Mouse (Mus musculus): ENCODE measurements around the gene Snap25. TPM values are rescaled to one million over a fixed set of nuclear protein-coding genes. Genes with fewer than 3 reads are reported as not detected.

Snap25 gene
- total and polyA plus RNA-seq, 2 experiments from 2014 or later, result 227 to 341 TPM

DNA sequence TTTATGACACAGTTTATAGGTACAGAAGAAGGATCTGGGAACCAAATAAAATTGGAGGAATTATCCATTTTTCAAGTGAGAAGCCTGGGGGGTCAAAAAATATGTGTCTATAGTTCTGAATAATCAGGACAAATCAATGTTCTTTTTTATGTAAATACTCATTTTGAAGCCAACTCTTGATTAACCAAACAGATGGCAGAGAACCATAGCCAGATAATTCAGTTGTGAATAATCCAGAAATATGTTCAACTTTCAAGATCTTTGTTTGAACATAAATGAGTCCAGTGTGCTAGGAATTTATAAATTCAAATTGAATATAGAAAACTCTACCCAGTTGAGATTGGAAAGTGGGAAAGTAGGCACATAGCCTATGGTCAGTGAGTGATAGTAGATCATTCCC lies 67.0 kb downstream of the Snap25 start:
- DNase-seq (ENCODE audit: low spot score), result no peak
- H3K4me2 ChIP-seq (ENCODE audit: low read depth, low read length), result no peak overlapping the region

DNA sequence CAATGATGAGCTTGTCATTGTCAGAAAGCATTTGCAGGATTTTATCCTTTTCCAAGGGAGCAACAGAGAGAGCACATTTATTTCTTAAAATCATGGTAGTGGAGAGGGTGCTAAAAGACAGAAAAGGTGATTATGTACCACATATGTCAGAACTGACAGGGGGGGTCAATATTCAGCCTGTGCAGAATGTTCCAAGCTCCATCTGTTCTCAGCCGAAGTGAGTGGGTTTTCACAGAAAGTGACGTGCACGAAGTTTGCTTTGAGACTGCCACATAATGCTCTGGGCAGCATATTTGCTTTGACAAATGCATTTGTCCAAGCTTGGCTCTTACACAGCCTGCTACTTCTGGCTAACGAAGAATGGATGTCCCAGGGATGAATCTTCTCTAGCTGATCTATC lies 71.1 kb downstream of the Snap25 start:
- ATAC-seq, result no peak
- no peak for TF ChIP-seq CTCF (IDR thresholded peaks at IDR 0.05; ENCODE audit: low read depth)
- Histone ChIP-seq H3K4me3 (ENCODE audit: low read length) (no peak overlapping the region), H3K36me3 (ENCODE audit: insufficient read depth, low read length) (no peaks in the 10 kb centered on the region; the same call in 1 of the 2 replicates), H3K27me3 (ENCODE audit: insufficient read depth, low read length) (no peaks in the 10 kb centered on the region), H3K4me2 (ENCODE audit: low read depth, low read length) (no peak overlapping the region), H3K27ac (no peak overlapping the region), H3K4me1 (ENCODE audit: insufficient read depth, low read length) (no peaks in the 10 kb centered on the region), H3K9ac (replicated peaks; ENCODE audit: low read length) (no peak overlapping the region), H3K9me3 (ENCODE audit: low read length) (no peaks in the 10 kb centered on the region)
- no peak for DNase-seq (ENCODE audit: low spot score)
- WGBS, result 67% methylated on average over 4 of the region's 4 CpGs

More for the DNA sequence above, 67.0 kb downstream of the Snap25 start:
- TF ChIP-seq CTCF (IDR thresholded peaks at IDR 0.05; ENCODE audit: low read depth), result no peak
- Histone ChIP-seq H3K4me1 (ENCODE audit: insufficient read depth, low read length) (no peaks in the 10 kb centered on the region), H3K36me3 (ENCODE audit: insufficient read depth, low read length) (peaks cover 4% of the 10 kb centered on the region; the same call in 1 of the 2 replicates), H3K27ac (no peak overlapping the region), H3K27me3 (ENCODE audit: insufficient read depth, low read length) (no peaks in the 10 kb centered on the region), H3K4me3 (ENCODE audit: low read length) (no peak overlapping the region), H3K9ac (replicated peaks; ENCODE audit: low read length) (no peak overlapping the region), H3K9me3 (ENCODE audit: low read length) (no peaks in the 10 kb centered on the region)
- ATAC-seq, result no peak

DNA sequence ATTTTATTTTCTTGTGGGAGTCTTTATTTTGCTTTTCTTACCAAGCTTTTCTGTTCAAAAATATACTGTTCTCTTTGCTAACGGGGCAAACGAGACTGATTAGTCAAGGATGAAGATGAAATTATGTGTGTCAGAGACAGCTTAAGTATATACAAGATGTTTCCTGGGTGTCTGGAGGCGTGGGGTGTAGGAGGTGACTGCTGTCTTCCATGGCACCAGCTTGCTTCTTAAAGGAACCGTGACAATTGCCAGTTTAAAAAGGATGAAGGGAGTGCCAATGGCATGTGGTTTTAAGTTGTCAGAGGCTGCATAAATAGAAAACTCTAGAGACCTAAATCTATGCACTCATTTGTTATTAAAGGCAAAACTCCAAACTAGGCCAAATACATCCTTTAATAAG lies 75.1 kb downstream of the Snap25 start:
- Histone ChIP-seq H3K4me3 (ENCODE audit: low read length) (no peak overlapping the region), H3K9ac (replicated peaks; ENCODE audit: low read length) (no peak overlapping the region), H3K4me2 (ENCODE audit: low read depth, low read length) (no peak overlapping the region), H3K27me3 (ENCODE audit: insufficient read depth, low read length) (no peaks in the 10 kb centered on the region), H3K9me3 (ENCODE audit: low read length) (no peaks in the 10 kb centered on the region), H3K4me1 (ENCODE audit: insufficient read depth, low read length) (no peaks in the 10 kb centered on the region), H3K36me3 (ENCODE audit: insufficient read depth, low read length) (no peaks in the 10 kb centered on the region; the same call in 1 of the 2 replicates), H3K27ac (no peak overlapping the region)
- TF ChIP-seq CTCF (IDR thresholded peaks at IDR 0.05; ENCODE audit: low read depth), result no peak
- WGBS, result 40% methylated on average over 4 of the region's 4 CpGs
- ATAC-seq (no peak), DNase-seq (ENCODE audit: low spot score) (no peak)

DNA sequence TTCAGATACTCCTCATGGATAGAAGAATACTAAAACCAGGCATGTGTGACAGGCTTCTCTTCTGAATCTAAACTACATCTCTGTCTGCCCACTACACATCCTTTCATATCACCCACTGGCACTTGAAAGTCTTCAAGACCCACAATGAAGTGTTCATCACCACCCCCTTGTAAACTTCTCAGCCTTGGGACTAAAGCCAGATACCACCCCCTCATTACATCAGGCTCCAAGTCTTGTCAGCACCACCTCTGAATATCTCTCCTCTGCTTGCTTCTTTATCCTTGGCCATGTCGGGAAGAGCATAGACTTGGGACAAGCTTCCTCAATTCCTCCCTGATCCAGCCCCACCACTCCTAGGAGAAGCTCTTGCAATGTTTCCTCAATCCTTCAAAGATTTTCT lies 83.3 kb downstream of the Snap25 start:
- no peak for TF ChIP-seq CTCF (IDR thresholded peaks at IDR 0.05; ENCODE audit: low read depth)
- 86% methylated on average over 1 of the region's 1 CpGs for WGBS
- Histone ChIP-seq H3K4me3 (ENCODE audit: low read length) (no peak overlapping the region), H3K4me2 (ENCODE audit: low read depth, low read length) (no peak overlapping the region), H3K9me3 (ENCODE audit: low read length) (no peaks in the 10 kb centered on the region), H3K4me1 (ENCODE audit: insufficient read depth, low read length) (no peaks in the 10 kb centered on the region), H3K9ac (replicated peaks; ENCODE audit: low read length) (no peak overlapping the region), H3K27me3 (ENCODE audit: insufficient read depth, low read length) (no peaks in the 10 kb centered on the region), H3K36me3 (ENCODE audit: insufficient read depth, low read length) (no peaks in the 10 kb centered on the region), H3K27ac (no peak overlapping the region)
- no peak for ATAC-seq
- DNase-seq (ENCODE audit: low spot score), result no peak

DNA sequence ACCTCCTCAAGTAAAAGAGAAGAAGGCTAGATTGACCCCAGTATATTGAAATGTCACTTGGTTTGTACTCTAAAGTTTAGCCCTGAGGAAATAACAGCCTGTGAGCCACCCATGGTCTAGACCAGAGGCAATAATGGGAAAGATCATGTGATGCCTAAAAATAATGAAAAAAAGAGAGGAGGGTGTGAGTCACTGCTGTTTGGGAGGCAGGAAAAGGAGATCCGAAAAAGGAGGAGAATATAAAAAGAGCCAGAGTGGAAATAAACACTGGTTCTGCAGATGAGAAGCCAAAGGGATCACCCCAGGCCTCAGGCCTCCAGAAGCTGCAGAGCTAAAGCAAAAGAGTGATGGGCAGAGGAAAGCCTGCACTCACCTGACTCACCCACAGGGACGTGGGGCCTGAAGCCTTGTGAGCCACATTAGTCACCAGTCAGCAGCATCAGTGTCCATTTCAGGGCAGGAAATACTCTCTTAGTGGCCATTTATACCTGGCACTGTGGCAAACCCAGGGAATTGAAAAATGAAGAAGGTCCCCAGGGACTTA lies 85.7 kb downstream of the Snap25 start:
- WGBS, result 72% methylated on average over 2 of the region's 2 CpGs
- no peak for TF ChIP-seq CTCF (IDR thresholded peaks at IDR 0.05; ENCODE audit: low read depth)
- Histone ChIP-seq H3K4me3 (ENCODE audit: low read length) (no peak overlapping the region), H3K4me1 (ENCODE audit: insufficient read depth, low read length) (no peaks in the 10 kb centered on the region), H3K4me2 (ENCODE audit: low read depth, low read length) (no peak overlapping the region), H3K36me3 (ENCODE audit: insufficient read depth, low read length) (no peaks in the 10 kb centered on the region), H3K9ac (replicated peaks; ENCODE audit: low read length) (no peak overlapping the region), H3K27me3 (ENCODE audit: insufficient read depth, low read length) (no peaks in the 10 kb centered on the region), H3K27ac (no peak overlapping the region), H3K9me3 (ENCODE audit: low read length) (no peaks in the 10 kb centered on the region)
- no peak for ATAC-seq
- DNase-seq (ENCODE audit: low spot score), result no peak

DNA sequence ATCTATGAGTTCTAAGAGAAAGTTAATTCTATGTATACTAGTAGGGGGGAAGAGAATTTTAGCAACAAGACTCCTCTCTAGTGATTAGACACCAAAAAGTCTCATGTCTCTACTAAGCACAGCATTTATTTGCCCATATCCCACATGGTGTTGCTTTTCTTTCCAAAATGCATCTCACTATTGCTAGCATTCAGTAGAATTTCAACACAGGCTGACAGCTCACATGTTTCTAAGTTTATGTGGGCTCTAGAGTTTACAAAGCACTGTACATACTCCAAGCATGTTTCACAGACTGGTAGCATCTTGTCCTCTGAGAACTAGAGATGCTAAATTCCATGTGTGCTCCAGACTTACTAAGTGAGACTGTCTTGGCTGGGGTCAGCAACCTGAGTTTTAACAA lies 87.8 kb downstream of the Snap25 start:
- H3K4me2 ChIP-seq (ENCODE audit: low read depth, low read length), result no peak overlapping the region

DNA sequence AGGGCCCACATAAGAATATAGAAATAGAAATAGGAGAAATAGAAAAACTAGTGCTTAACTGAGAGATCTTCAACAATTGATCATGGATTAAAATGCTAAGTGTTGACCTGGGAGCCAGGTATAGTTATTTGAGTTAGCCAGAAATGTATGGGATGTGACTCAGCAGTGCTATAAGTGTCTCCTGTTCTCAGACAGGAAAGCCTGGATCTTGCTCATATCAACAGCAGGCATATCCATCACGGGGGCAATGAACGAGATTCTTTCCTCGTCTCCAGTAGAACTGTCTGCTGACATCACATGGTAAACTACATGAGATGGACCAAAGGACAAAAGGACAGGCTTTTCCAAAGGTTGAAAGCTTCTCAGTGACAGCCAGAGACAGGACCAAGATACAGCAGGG lies 88.8 kb downstream of the Snap25 start:
- Histone ChIP-seq H3K9me3 (ENCODE audit: low read length) (no peaks in the 10 kb centered on the region), H3K4me3 (ENCODE audit: low read length) (no peak overlapping the region), H3K27me3 (ENCODE audit: insufficient read depth, low read length) (no peaks in the 10 kb centered on the region), H3K4me2 (ENCODE audit: low read depth, low read length) (no peak overlapping the region), H3K4me1 (ENCODE audit: insufficient read depth, low read length) (no peaks in the 10 kb centered on the region), H3K9ac (replicated peaks; ENCODE audit: low read length) (no peak overlapping the region), H3K36me3 (ENCODE audit: insufficient read depth, low read length) (no peaks in the 10 kb centered on the region), H3K27ac (no peak overlapping the region)
- no peak for ATAC-seq
- no peak for DNase-seq (ENCODE audit: low spot score)
- TF ChIP-seq CTCF (IDR thresholded peaks at IDR 0.05; ENCODE audit: low read depth), result no peak
- 80% methylated on average over 3 of the region's 3 CpGs for WGBS

More for the DNA sequence above, 87.8 kb downstream of the Snap25 start:
- no peak for DNase-seq (ENCODE audit: low spot score)
- no peaks in the 10 kb centered on the region for H3K27me3 ChIP-seq (ENCODE audit: insufficient read depth, low read length)
- H3K27ac ChIP-seq, result no peak overlapping the region
- ATAC-seq, result no peak
- no peak overlapping the region for H3K4me3 ChIP-seq (ENCODE audit: low read length)
- no peak for TF ChIP-seq CTCF (IDR thresholded peaks at IDR 0.05; ENCODE audit: low read depth)
- no peaks in the 10 kb centered on the region for H3K9me3 ChIP-seq (ENCODE audit: low read length)
- H3K4me1 ChIP-seq (ENCODE audit: insufficient read depth, low read length), result no peaks in the 10 kb centered on the region
- H3K9ac ChIP-seq (replicated peaks; ENCODE audit: low read length), result no peak overlapping the region
- H3K36me3 ChIP-seq (ENCODE audit: insufficient read depth, low read length), result no peaks in the 10 kb centered on the region

Measured in hindbrain, postnatal 0 days (tissue).